In genomic region chr6:5390298-5390697, GRCm38 (mm10) we compare ENCODE assay signal across 9 mouse cellular contexts. TPM values are rescaled to one million over a fixed set of nuclear protein-coding genes. Genes with fewer than 3 reads are reported as not detected.
DNase-seq lines count a peak whose midpoint lies in the region; ATAC-seq lines count a peak whose summit lies in the region.
"Had no signal": no experiment of that assay in that cellular context is flagged by ENCODE, and none has a peak within 500 bp of the region (broad histone marks: within the 10 kb centered on the region; RNA-seq: fewer than 3 reads in every experiment).

No protein-coding gene starts in this region.

- H3K9ac ChIP-seq in lung, embryonic 15.5 days: peak overlapping the region; percentile 21; the same call in 1 of the 2 replicates
- peak overlapping the region; percentile 38; the same call in 1 of the 2 replicates for H3K9ac ChIP-seq in neural tube, embryonic 13.5 days

- H3K27me3 ChIP-seq in lung, embryonic 15.5 days: no peaks in the 10 kb centered on the region
- H3K27me3 ChIP-seq in heart, embryonic 10.5 days (ENCODE audit: insufficient read depth, poor library complexity, severe bottlenecking): no peaks in the 10 kb centered on the region
- H3K27me3 ChIP-seq in neural tube, embryonic 13.5 days: no peaks in the 10 kb centered on the region; the same call in 1 of the 2 replicates

- H3K4me2 ChIP-seq in lung, embryonic 15.5 days: peak overlapping the region; percentile 61
- H3K4me2 ChIP-seq in neural tube, embryonic 13.5 days: peak overlapping the region; percentile 53

- H3K9me3 ChIP-seq in lung, embryonic 15.5 days: no peaks in the 10 kb centered on the region
- H3K9me3 ChIP-seq in heart, embryonic 10.5 days: no peaks in the 10 kb centered on the region
- H3K9me3 ChIP-seq in neural tube, embryonic 13.5 days: no peaks in the 10 kb centered on the region

- DNase-seq in lung, postnatal 10 days: no peak
- DNase-seq in heart, embryonic 10.5 days (ENCODE audit: low spot score): no peak
- DNase-seq in kidney, postnatal 4 days: peak; percentile 28 to 35
- no peak for DNase-seq in urinary bladder, postnatal 4 days (ENCODE audit: low spot score in 2 of 2)
- no peak for DNase-seq in layer of hippocampus, adult 18-20 months (ENCODE audit: low spot score in 2 of 2)
- no peak for DNase-seq in adrenal gland, postnatal 10 days

- H3K27ac ChIP-seq in lung, embryonic 15.5 days: no peak overlapping the region
- peak overlapping the region; percentile 88 for H3K27ac ChIP-seq in heart, embryonic 10.5 days
- no peak overlapping the region for H3K27ac ChIP-seq in neural tube, embryonic 13.5 days (replicated peaks)

- no peak for ATAC-seq in lung, embryonic 15.5 days (ENCODE audit: borderline replicate concordance, extremely low read depth, low FRiP score, low TSS enrichment)
- ATAC-seq in neural tube, embryonic 13.5 days (ENCODE audit: low read depth): no peak
- ATAC-seq: Patski had no signal

- H3K36me3 ChIP-seq in lung, embryonic 15.5 days: no peaks in the 10 kb centered on the region
- no peaks in the 10 kb centered on the region for H3K36me3 ChIP-seq in heart, embryonic 10.5 days
- no peaks in the 10 kb centered on the region for H3K36me3 ChIP-seq in neural tube, embryonic 13.5 days

- peaks cover 10% of the 10 kb centered on the region for H3K4me1 ChIP-seq in lung, embryonic 15.5 days
- H3K4me1 ChIP-seq in heart, embryonic 10.5 days: peaks cover 26% of the 10 kb centered on the region
- peaks cover 14% of the 10 kb centered on the region for H3K4me1 ChIP-seq in neural tube, embryonic 13.5 days (replicated peaks)

- H3K4me3 ChIP-seq in lung, embryonic 15.5 days: peak overlapping the region; percentile 39
- peak overlapping the region; percentile 61 for H3K4me3 ChIP-seq in heart, embryonic 10.5 days
- H3K4me3 ChIP-seq in neural tube, embryonic 13.5 days: peak overlapping the region; percentile 28

- whole genome bisulfite sequencing in lung, embryonic 15.5 days: 2% methylated on average over 11 of the region's 11 CpGs
- 1% methylated on average over 11 of the region's 11 CpGs for WGBS in heart, embryonic 10.5 days
- 6% methylated on average over 11 of the region's 11 CpGs for WGBS in neural tube, embryonic 13.5 days

RNA-seq across cellular contexts. Expression of gene Asb4, which starts 7.1 kb away (rescaled TPM):
- polyA plus RNA-seq in lung, embryonic 15.5 days (2015; fragmentation: Nextera tagmentation; extraction: Ambion mirVana): 7.3 and 8.2 TPM in 2 replicates
- 60.7 and 132 TPM in 2 replicates for polyA plus RNA-seq in heart, embryonic 10.5 days (2016; fragmentation: Nextera tagmentation; extraction: Ambion mirVana)
- polyA plus RNA-seq in neural tube, embryonic 13.5 days (2015; fragmentation: Nextera tagmentation; extraction: Ambion mirVana): 10.4 and 13.8 TPM in 2 replicates
- total RNA-seq in layer of hippocampus, adult 18-20 months (2021): under 1 TPM; 0.27 to 0.76 TPM
- total RNA-seq in adrenal gland, postnatal 10 days (2021): 1 to 10 TPM; 6.0 to 6.3 TPM
- polyA plus RNA-seq: Patski had no signal

Comparison
In these comparisons a context has a peak if more than half of its experiments do, and no peak if none do; other contexts are left out.
1. DNase-seq: peak in kidney, postnatal 4 days (2 of 2); none in lung, postnatal 10 days (single experiment), heart, embryonic 10.5 days (single experiment), urinary bladder, postnatal 4 days (0 of 2), layer of hippocampus, adult 18-20 months (0 of 2) and adrenal gland, postnatal 10 days (single experiment).
2. Peak in every context shown above with its lines, with median percentiles within 50 percentile points of each other: H3K4me3 ChIP-seq.